Mouse (Mus musculus) cerebral cortex, adult 2 months (tissue): Measurements from ENCODE around the gene Stfa2.

Experiments used
- WGBS: fragments of 180-500 bp; shearing (Covaris S2); methylation state at CpG from one replicate; pipeline ENCODE4 v1.1.7; 2018; 5-methylcytosine and 5-hydroxymethylcytosine counted together

Gene Stfa2

DNA sequence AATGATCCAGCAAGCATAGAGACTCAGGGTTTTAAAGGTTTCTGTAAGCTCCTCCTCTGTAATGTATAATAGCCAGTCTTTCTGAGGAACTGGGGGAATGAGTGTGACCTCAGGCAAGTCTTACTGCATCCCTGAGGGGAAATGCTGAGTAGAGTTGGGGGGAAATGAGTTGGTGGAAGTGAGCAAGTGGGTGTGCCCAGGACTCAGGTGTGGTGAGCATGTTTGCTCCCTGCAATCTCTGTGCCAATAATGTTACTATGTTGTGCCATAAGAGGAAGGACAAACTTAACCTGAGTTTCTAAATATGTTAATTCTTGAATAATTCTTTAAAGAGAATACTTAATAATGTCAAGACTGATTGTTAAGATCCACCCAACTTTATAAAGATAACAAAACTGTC, at the start of gene Stfa2:
Stfa2 (minus strand) TSS at position 101 of the 400 bp plus-strand sequence.

DNA sequence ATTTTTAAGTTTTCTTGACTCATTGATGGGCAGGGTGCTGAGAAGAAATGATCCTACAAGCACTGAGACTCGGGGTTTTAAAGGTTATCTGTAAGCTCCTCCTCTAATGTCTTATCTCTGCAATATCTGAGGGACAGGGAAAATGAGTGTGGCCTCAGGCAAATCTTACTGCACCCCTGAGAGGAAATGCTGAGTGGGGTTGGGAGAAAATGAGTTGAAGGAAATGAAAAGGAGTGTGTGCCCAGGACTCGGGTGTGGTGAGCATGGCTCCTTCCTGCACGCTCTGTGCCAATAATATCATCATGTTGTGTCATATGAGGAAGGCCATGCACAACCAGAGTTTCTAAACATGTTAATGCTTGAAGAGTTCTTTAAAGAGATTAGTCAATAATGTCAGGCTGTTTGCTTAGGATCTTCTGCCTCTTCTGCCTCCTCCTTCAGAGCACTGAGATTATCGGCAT, 47.1 kb upstream of the Stfa2 start, which contains the start of gene Stfa3:
Stfa3 (minus strand) TSS at position 51 of the 461 bp plus-strand sequence.
- 87% methylated on average over 4 of the region's 4 CpGs for WGBS

DNA sequence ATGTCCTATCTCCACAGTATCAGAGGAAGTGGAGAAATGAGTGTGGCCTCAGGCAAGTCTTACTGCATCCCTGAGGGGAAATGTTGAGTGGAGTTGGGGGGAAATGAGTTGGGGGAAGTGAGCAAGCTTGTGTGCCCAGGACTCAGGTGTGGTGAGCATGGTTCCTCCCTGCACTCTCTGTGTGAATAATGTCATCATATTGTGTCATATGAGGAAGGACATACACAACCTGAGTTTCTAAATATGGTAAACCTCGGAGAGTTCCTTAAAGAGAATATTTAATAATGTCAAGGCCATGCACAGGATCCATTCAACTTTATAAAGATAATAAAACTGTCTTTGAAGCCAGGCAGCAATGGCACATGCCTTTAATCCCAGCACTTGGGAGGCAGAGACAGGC, 12.7 kb upstream of the Stfa2 start:
- 86% methylated on average over 1 of the region's 1 CpGs for WGBS

DNA sequence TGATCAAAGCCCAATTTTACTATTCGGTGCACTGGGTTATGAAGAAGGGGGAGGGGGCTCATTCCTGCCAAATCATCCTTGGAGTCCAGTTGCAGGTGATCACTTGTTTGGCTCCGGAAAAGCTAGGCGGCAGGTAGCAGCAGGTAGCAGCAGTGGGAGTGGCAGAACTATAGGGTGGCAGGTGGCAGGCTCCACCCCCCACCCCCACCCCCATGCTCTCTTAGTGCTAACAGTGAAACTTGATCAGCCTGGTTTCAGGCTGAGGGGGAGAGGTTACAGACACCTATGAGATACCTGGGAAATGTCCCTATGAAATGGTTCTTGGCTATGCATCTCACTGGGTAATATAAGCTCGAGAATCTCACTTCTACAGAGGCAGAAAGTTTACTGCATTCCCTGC, 19.2 kb downstream of the Stfa2 start:
- WGBS = 21% methylated on average over 4 of the region's 4 CpGs

DNA sequence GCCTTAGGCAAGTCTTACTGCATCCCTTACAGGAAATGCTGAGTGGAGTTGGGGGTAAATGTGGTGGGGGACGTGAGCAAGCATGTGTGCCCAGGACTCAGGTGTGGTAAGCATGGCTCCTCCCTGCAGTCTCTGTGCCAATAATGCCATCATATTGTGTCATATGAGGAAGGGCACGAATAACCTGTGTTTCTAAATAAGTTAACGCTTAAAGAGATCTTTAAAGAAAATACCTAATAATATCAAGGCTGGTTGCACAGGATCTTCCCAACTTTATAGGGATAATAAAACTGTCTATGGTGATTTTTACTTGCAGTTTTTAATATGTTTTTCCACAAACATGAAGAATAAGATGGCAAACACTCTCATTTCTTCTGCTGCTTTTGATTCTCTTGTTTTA, 40.6 kb downstream of the Stfa2 start, which contains the start of gene BC100530:
BC100530 (minus strand) TSS at position 101 of the 400 bp plus-strand sequence.
- WGBS = 83% methylated on average over 3 of the region's 3 CpGs
